Mouse (Mus musculus) T-cell, adult 2 months (primary cell): ENCODE measurements at regions not wholly inside any gene's neighbourhood (a gene's known extent, or its start where the extent isn't known, plus 50 kb on each side); places are given as distances from the start of the nearest gene placed in this dataset.
A peak's percentile ranks its signal among the peaks of the same experiment; 100 is the strongest.

Source experiments
- DNase-seq: peaks from one replicate; pipeline ENCODE4 v3.0.0; 2022; ENCODE audit warnings: low spot score

DNA sequence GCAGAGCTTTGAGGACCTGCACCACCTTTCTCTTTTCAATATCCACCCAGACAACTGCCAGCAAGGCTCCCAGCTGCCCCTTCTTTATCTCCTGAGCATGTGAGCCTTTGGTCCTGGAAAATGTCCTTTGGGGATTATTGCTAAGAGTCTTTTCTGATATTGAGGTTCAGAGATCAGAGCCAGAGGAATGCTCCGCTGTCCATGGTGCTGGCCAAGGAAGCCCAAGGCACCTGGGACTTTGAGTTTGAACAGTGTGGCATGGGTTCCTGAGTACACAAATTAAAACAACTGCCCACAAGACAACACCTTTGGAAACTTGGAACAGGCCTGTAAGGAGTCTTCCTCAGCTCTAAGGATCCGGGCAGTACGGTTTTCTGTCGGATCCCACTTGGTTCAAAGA lies 52.6 kb upstream of the Slc28a3 start:
- no peak for DNase-seq

DNA sequence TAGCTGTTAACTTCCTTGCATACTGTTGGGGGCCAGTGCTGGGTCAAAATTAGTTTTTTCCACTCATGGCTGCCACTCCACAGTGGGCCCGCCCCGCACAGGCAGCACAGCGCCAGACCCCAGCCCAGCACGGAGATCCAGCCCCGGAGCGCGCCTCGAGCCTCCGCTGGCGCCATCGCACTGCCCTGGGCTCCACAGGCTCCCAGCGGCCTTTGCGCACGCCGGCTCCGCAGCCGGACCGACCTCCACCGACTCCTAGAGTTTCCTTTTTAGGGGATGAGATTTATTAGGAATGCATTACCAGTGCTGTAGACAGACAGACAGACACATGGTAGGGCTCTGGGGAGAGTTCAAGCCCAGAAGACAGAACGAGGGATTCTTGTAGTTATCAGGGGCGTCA lies 58.0 kb upstream of the Slc28a3 start:
- no peak for DNase-seq

DNA sequence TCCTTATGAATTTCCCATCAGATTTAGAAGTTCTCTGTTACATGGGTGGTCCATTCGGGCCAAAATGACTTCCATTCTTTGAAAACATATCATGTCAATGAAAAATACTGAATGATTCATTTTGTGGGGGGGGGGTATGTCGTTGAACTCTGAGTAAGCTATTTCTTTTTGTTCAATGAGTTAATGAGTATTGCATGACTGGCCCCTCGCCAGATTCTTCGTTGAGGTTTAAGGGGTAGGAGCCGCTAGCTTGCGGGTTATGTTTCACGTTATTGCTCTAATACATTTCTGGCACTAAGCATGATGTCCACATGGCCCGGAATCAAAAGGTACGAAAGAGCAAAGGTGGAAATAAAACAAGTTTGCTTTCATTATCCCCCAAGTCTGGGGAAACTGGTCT lies 59.5 kb upstream of the Slc28a3 start:
- no peak for DNase-seq

DNA sequence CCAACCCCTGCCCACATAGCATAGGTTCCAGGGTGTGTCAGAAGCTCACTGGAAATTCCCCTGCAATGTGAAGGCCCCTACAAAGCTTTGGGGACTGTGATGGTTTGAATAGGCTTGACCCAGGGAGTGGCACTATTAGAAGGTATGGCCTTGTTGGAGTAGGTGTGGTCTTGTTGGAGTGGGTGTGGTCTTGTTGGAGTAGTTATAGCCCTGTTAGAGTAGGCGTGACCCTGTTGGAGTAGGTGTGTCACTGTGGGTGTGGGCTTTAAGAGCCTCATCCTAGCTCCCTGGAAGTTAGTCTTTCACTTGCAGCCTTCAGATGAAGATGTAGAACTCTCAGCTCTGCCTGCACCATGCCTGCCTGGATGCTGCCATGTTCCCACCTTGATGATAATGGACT lies 64.9 kb upstream of the Slc28a3 start:
- peak; percentile 0 for DNase-seq

DNA sequence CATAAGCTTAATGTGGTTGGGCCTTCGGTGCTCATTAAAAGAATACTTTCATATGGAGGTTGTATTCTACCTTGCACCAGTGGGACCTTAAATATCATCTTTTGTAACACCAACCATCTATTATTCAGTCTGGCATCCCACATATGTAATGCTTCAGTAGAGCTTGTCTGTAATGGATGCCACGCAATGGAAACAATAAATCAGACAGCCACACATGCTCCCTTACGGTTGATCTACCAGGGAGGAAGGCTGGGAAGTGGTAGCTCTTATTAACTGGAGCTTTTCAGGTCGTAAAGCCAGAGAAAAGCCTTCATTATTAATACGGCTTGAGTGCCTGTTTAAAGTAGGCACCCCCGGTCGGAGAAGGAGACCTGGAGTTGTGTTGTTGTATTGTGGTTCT lies 66.8 kb upstream of the Slc28a3 start:
- DNase-seq, result no peak

DNA sequence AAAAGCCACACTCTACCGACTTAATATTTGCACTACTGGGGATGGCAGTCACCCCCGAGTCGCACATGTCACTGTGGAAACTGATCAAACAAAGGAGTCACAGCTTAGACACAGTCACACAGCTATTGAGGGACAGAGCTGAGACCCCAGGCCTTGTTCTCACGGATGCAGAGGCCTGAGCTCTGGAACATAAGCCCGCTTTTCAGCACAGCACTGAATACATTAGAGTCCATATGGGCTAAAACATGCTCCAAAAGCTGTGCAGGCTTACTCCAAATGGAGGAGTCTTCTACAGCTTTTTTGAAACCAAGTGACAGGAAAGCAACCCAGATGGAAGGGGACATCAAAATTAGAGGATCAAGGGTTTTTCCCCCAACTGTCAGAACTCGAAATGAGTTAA lies 69.0 kb upstream of the Slc28a3 start:
- DNase-seq, result no peak

DNA sequence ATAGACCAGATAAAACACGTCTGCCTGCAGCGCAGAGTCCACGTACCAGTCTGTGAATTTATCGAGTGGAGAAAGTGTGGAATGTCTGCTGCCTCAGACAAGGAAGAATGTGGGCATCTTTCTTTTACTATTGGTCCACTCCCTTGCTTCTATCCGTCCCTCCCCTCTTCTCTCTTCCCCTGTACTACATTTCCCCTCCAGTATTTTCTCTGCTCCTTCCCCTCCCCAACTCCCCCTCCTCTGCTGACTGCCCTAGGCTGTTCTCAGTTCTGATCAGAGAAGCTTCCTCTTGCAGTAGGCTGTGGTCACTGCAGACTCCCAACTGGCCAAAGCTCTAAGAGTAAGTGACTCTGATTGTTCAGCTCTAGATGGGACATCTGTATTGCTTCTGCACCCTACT lies 76.1 kb upstream of the Slc28a3 start:
- no peak for DNase-seq

DNA sequence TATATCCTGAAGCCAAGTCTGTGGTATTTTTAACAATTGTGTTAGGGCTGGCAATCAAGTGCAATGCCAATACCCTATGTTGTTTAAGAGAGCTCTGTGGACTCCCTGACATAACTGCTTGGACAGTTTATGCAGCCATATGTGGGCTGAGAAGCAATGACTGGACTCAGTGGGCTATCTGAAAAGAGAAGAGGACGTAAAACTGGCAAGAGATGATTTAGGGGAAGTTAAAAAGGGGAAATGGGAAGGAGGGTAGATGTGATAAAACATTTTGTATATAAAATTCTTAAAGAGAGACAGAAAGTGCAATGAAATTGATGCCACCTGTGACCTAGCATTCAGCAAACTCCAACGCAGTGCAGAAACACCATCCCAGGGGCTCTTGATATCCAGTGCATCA lies 76.9 kb upstream of the Slc28a3 start:
- DNase-seq, result no peak

DNA sequence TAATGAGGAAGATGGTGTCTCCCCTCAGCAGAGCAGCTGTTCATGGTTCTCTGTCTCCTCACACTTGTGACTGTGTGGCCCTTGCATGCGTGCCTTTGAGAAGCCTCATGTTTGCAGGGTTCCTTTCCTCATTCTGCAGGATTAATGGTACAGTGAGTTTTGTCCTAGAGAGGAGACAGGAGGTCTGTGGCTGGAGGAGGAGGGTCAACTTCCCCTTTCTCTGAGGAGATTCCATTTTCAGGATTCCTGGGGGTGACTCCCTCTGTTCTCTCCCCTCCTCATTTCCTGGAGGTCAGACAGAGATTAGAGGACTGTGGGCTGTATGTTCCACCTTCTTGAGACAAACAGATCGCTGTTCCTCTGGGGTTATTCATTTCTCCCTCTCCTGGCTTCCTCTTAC lies 77.6 kb upstream of the Slc28a3 start:
- DNase-seq, result no peak

DNA sequence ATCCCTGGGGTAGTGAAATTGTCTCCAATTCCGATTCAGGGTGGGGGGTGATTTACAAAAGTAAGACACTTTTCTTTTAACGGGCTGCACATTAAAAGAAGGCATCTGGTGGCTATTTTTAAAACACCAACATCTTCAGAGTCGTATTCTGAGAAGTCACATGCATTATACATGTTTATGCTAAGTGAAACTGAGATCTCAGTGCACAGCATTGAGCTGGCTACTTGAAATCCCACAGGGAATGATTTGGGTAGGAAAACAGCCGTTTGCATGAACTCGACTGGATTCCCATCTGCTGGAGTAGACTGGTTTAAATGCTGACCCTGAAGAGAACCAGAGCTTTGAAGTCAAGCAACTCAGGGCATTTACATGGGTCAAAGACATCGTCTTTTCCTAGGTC lies 84.0 kb upstream of the Slc28a3 start:
- no peak for DNase-seq

DNA sequence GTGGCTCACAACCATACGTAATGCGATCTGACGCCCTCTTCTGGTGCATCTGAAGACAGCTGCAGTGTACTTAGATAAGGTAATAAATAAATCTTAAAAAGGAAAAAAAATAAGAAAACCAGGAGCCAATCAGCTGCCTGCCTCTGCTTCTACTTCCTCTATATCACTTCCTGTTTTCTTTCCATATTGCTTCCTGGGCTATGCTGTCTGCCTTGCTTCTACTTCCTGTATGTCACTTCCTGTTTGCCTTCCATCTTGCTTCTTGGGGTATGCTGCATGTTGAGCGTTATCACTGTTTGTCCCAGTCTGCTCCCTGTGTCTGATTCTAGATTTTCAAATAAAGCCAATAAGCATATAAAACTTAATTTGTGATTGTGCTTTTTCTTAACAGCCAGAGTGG lies 85.3 kb upstream of the Slc28a3 start:
- no peak for DNase-seq

DNA sequence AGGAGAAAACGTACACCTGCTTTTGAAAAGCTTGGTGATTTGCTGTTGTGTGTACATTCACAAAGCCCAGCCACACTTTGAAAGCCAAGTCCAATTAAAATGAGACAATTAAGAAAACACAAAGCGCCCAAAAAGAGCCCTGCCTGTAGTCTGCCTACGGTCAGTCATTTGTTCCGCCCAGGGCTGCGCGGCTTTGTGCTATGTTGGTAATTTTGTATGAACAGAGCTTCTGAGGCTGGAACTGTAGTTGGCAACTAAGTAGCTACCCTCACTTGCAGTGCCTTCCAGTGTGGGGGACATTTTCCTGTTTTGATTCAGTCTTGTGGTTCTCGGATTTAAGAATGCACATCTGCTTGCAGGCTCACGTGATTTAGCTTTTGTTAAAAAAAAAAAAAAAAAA lies 89.3 kb upstream of the Slc28a3 start:
- DNase-seq, result no peak

DNA sequence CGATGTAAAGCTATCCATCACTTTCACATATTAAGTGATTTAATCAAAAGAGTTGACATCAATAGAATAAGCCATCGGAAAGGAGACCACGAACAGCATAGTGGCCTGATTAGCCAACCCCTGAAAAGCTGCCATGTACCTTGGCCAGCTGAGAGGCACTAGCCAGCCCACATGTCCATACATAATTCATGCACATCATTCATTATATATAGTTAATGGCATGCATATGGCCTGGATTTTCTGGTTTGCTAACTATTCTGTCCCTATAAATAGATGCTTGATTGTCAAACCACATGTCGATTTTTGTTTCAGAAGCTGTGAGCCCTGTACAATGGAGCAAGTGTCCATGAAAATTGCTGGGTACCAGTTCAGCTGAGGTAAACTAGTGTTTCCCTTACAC lies 93.5 kb upstream of the Slc28a3 start:
- DNase-seq, result no peak

DNA sequence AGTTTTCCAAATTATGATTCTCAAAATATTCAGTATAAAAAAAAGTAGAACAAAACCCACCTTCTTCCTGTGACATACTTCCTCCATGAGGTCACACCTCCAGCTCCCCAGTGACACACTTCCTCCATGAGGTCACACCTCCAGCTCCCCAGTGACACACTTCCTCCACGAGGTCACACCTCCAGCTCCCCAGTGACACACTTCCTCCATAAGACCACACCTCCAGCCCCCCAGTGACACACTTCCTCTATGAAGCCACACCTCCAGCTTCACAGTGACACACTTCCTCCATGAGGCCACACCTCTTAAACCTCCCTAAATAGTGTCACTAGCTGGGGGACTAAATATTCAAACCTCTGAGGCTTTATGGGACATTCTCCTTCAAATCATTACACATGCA lies 89.8 kb upstream of the Ntrk2 start:
- no peak for DNase-seq

DNA sequence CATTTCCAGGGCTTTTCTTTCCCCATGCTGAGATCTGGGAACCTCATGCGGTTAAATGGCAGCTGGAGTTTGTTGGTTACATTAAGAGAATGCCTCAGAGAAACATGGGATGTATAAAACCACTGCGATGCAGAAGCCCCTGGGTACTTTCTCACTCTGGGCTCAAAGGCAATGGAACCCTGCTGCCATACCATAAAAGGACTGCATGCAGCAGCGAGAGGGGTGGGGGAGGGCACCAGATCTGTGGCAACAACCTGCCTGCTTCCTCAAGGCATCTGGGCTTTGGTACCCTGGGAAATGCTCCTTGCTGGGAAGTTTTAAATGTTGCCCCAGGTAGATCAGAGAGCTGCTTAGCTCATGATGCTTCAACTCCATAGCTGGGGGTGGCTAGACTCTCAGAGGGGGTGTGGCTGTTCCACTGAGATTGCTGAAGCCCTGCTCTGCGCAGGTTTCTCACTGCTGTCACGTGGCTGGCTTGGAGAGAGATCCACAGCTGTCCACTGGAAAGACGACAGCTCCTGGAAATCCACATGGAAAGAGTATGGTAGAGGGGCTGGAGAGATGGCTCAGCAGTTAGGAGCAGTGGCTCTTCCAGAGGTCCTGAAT lies 75.8 kb upstream of the Ntrk2 start:
- DNase-seq, result no peak

DNA sequence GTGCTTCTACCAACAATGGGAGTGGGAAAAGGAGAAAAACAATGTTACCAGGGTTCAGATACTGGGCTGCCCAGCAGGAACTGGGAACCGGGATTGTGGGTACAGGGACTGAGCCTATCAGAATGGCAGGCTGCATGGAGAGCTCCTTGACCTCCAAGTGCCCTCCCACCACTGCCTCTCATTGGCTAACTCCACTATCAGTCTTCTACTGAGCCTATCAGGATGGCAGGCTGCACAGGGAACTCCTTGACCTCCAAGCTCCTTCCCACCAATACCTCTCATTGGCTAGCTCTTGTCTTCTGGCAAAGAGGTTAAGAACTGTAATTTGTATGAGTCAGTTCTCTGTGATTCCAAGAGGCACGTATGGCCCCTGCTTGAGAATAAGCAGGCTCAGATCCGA lies 73.6 kb upstream of the Ntrk2 start:
- DNase-seq, result no peak

DNA sequence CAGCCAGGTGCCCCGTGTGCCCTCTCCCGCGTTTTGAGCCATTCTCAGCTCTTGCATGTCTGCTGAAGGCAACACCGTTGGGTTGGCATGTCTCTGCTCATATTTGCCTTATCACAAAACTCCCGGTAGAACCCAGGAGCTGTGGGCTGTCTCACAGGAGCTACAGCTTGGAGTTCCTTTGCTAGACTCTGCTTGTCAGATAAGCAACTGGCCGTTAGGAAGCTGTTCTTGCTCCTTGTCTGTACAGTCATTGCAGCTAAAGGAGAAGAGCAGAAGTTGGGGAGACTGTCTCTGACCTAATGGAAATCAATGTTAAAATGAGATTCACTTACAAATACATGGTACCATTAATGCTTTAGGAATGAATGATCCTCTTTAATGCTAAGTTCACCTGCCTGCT lies 72.8 kb upstream of the Ntrk2 start:
- DNase-seq, result no peak

DNA sequence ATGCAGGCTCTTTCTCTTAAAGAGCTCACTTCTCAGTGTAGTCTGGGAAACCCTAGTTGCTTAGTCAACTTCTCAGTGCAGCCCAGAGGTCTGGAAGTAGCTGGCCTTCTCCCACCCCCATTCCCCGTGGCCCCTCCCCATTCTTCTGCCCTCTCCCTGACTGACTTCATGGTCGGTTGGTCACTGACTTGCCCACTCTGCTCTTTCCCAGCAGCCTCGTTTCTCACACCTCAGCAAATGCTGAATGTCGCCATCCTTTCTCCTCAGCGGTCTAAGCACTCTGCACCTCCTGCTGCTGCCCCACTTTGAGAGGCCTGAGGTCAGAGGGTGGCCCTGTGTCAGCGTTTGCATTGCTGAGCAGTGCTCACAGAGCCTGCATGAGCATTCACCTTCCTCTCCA lies 70.8 kb upstream of the Ntrk2 start:
- DNase-seq, result no peak

DNA sequence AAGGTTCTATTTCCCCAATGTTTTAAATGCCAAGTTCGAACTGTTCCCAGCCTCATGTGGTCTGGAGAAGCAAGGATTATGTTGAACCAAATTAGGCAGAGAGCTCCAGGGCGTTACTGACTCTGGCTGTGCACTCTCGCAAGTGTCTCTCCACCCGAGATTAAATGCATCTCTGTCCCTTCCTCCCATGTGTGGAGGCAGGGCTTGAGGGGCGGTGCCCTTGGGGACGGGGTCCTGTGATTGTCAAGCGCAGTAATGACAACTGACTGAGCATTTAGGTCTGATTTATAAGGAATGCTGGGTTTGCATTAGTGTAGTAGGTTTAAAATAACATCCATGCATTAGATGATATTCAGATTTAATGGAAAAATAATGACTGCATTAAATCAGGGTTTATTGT lies 65.6 kb upstream of the Ntrk2 start:
- no peak for DNase-seq

DNA sequence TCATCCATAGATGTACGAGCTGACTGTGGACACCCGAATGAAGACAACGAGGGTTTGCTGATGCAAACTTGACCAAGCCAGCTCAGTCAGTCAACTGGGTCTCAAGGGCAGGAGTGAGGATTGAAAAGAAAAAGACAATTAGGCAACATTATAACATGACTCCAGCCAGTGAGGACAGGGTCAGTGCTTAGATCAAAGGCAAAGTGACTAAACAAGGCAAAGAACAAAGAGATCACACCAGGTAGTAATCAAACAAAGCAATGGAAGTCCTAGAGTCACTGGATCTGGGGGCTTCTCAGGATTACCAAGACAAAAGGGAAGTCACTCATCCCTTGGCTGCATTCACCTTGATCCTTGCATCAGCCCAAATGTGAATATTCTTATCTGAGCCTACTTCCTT lies 60.3 kb upstream of the Ntrk2 start:
- no peak for DNase-seq

DNA sequence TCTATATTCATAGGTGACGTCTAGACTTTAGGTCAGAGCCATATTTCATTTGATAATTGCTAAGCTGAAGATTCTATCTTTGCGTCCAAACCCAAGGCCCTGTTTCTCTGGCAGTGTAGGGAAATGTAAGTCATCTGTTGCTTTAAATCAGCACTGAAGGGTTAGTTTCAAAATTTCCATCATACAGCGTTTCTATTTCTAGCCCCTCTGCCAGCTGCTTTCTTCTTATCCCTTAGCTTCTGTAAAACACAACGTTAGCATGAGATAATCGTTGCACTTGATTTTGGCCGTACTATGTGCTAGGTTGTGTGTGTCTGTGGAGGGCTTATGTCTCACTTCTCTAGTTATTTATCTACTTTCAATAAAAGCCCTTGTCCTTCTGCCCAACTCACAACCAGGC lies 58.7 kb upstream of the Ntrk2 start:
- no peak for DNase-seq

DNA sequence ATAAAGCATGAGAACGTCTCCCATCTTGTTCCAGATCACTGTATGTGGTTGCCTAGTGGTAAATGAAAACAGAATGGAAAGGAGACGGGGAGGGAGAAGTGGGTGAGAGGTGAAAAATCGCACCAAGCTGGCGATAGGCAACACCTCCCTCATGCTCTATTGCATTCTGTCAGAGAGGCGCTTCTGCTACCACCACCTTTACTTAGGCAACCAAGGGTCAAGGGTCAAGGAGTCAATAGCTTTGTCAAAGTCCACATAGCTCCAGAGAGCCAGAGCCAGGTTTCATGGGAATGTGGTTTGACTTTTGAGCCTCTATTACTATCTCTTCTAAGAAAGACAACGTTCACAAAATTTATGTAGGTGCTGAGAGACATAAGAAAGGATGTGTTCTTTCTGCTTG lies 50.2 kb upstream of the Ntrk2 start:
- DNase-seq, result no peak
